Mouse (Mus musculus) effector memory CD4-positive, alpha-beta T cell, adult 7 months (primary cell): Measurements from ENCODE around the gene Dimt1. TPM values are rescaled to one million over a fixed set of nuclear protein-coding genes. Genes with fewer than 3 reads are reported as not detected.

Source experiments
- polyA plus RNA-seq: library from polyadenylated mRNA; unstranded; fragments of 100-300 nt; shearing (Covaris generic); gene quantifications from one replicate; pipeline ENCODE4 v1.2.1, GENCODE M21; 2017

Gene Dimt1
- 23.8 TPM for polyA plus RNA-seq

DNA sequence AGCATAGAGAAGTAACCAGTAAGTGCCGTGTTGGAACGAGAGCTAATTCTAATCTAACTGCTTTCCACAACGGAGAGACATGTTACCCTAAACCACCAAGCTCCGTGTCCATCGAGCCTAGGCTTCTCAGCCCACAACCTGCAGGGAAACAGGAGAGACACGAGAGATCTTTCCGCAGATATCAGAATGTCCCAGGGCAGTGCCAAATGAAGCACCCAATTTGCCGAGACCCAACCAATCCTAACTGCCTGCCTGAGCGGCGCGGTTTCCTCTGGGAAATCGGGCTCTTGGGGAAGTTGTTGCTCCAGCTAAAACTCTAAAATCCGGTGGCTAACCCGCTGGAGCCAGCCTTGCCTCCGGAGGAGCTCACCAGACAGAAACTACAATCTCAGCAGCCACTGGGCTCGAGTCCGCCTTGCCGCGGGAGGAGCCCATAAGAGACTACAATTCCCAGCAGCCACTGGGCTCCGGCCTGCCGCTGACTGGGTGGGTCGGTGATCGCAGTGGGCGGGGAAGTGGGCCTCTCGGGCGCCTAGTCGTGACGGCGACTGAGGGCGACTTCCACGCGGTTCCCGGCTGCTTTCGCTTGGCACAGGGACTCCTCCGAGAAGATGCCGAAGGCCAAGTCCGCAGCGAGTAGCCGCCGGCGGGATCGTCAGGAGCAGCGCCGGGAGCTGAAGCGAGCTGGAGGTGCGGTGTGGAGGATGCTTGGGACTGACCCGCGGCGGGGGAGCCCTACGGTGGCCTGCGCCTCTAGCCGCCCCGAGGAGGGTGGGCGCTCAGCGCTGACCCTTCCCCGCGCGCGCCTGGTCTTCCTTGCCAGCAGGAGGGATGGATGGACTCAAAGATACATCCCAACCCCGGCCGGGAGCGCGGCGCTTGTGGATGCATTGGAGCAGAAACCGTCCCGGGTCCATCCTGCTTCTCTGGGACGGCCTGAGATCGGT lies at the start of gene Dimt1:
TSS of gene Dimt1 (plus strand) at position 534 of the 947 bp plus-strand sequence.

DNA sequence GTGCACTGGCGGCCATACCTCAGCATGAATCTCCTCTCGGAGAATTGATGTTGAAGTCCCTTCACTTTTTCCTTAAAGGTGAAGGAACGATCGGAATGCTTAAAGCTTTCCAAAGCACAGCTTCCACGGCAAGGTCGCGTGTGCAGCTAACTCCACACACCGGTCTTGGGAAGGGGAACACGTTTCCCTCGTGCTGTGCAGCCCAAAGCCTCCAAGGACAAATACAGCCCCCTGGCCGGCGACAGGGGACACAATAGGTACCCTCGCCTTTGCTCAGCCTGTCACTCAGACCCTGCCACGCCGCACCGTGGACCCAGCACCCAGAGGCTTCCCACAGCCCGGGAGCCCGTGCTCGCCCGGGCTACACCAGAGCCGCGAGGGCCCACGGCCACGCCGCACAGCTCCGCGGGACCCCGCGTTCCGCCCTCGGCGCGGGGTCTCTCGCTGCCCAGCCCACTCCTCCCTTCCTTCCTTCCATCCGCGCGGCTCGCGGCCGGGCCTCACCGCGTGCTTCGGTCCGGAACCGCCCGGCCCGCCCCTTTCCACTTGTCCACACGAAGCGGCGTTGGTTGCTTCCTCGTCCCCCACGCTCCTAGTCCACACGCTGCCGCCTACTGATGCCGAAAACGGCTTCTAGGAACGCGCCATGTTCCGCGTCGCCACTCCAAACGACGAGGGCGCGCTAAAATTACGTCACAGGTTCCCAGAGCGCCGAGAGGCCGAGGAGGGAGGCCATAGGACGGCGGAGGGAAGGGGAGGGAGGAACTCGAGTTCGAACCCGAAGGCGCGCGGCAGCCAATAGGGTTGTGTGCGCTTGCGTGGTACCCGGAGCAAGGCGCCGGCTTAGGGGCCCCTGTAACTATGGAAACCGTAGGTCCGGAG lies 10.4 kb upstream of the Dimt1 start, which contains the start of gene Ipo11:
TSS of gene Ipo11 (minus strand) at position 703 of the 882 bp plus-strand sequence.

Other genes starting within 250 kb of the Dimt1 start
- gene Ipo11, start 10.2 kb upstream of the Dimt1 start, polyA plus RNA-seq = 23.6 TPM
- gene Kif2a, start 75.0 kb downstream of the Dimt1 start, polyA plus RNA-seq = 7.6 TPM